Mouse (Mus musculus) kidney, embryonic 14.5 days (tissue): ENCODE results near the gene Ftsj1. TPM values are rescaled to one million over a fixed set of nuclear protein-coding genes. Genes with fewer than 3 reads are reported as not detected.

Experiments
- ATAC-seq: fragments of 200-750 bp; cut with Nextera tagmentation; 2 replicates; pipeline ENCODE4 v1.8.0; 2017; ENCODE audit warnings: moderate number of reproducible peaks, mild to moderate bottlenecking, moderate TSS enrichment, moderate library complexity; ENCODE audit not compliant: low FRiP score, low TSS enrichment
- H3K27ac ChIP-seq: fragments of 300-500 bp; sonication (generic); 2 replicates; pipeline ENCODE4 v1.5.1; 2014; ENCODE audit warnings: low read depth, mild to moderate bottlenecking, low read length, moderate library complexity, mixed read lengths
- H3K27me3 ChIP-seq: fragments of 300-500 bp; sonication (generic); 2 replicates; pipeline ENCODE4 v1.6.1; 2014; ENCODE audit warnings: mild to moderate bottlenecking, low read length; ENCODE audit not compliant: control insufficient read depth, insufficient read depth
- H3K36me3 ChIP-seq: fragments of 300-500 bp; sonication (generic); 2 replicates; pipeline ENCODE4 v1.6.1; 2014; ENCODE audit warnings: low read length, mixed read lengths; ENCODE audit not compliant: control insufficient read depth, insufficient read depth
- H3K4me1 ChIP-seq: fragments of 300-500 bp; sonication (generic); 2 replicates; pipeline ENCODE4 v1.6.1; 2014; ENCODE audit warnings: low read length, mixed read lengths; ENCODE audit not compliant: control insufficient read depth, insufficient read depth
- H3K4me2 ChIP-seq: fragments of 300-500 bp; sonication (generic); replicated peaks from 2 replicates; pipeline ENCODE4 v1.6.1; 2014; ENCODE audit warnings: low read depth, mild to moderate bottlenecking, low read length
- H3K4me3 ChIP-seq: fragments of 300-500 bp; sonication (generic); 2 replicates; pipeline ENCODE4 v1.5.1; 2014; ENCODE audit warnings: mild to moderate bottlenecking, low read length
- H3K9ac ChIP-seq: fragments of 300-500 bp; sonication (generic); 2 replicates; pipeline ENCODE4 v1.6.1; 2014; ENCODE audit warnings: low read depth, mild to moderate bottlenecking, low read length, moderate library complexity
- H3K9me3 ChIP-seq: fragments of 300-500 bp; sonication (generic); 2 replicates; pipeline ENCODE4 v1.6.1; 2016; ENCODE audit warnings: low read length; ENCODE audit not compliant: control insufficient read depth
- WGBS: fragments of 180-500 bp; shearing (Covaris S2); extraction: QIAGEN DNeasy Blood & Tissue Kit; methylation state at CpG from one replicate; pipeline ENCODE4 v1.1.7; 2014; 5-methylcytosine and 5-hydroxymethylcytosine counted together
- polyA plus RNA-seq: library from polyadenylated mRNA; unstranded; fragments of >200 nt; fragmentation: Nextera tagmentation; extraction: Ambion mirVana; gene quantifications from 2 replicates; pipeline ENCODE4 v1.2.1, GENCODE M21; 2014

Gene Ftsj1
- polyA plus RNA-seq, 1 experiment from 2014 or later: 42.0 TPM

DNA sequence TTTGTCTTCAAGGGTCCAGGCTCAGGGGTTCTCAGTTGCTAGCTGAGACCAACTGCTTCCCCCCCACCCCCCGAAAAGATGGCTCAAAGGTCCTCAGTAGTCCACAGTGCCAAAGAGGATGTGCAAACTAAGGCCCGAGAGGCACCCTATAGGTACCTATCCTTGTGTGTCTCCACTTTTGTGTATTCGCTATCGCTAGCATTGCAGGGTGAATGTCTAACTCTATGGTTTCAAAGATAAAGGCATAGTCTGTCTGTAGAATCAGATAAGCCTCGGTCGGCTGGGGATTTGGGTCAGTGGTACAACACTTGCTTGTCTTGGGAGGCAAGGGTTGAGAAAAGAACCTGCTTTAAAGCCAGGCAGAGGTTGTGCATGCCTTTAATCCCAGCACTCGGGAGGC lies 28.7 kb downstream of the Ftsj1 start:
- Histone ChIP-seq H3K9ac (no peak overlapping the region), H3K4me1 (no peaks in the 10 kb centered on the region), H3K4me2 (no peak overlapping the region), H3K4me3 (no peak overlapping the region), H3K9me3 (no peaks in the 10 kb centered on the region), H3K36me3 (no peaks in the 10 kb centered on the region), H3K27ac (no peak overlapping the region), H3K27me3 (no peaks in the 10 kb centered on the region)
- no peak for ATAC-seq
- WGBS: 87% methylated on average over 7 of the region's 7 CpGs

GRCm38 (mm10) chrX:8222678-8223421 lies 29.4 kb downstream of the Ftsj1 start:
- H3K27me3 ChIP-seq: no peaks in the 10 kb centered on the region
- no peak for ATAC-seq
- WGBS: 71% methylated on average over 7 of the region's 7 CpGs

DNA sequence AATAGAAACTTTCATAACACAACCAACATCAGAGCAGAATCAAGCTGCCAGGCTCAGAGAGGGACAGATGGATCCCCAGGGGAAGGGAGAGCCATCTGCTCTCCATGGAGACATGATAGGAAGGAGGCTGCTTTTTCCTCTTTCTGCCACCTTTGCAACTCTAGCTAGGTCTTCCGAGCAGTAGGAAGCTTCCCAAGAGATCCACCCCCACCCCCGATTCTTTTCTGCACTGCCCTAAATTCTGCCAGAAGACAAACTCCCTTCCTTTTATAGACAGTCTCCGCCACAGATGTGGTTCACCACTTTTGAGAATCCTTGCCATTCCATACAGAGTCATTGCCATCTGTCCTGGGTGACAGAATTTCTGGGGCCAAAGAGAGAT lies 29.9 kb downstream of the Ftsj1 start:
- H3K4me2 ChIP-seq: no peak overlapping the region
- no peak for ATAC-seq
- whole genome bisulfite sequencing: 84% methylated on average over 3 of the region's 3 CpGs

More at GRCm38 (mm10) chrX:8222678-8223421, 29.4 kb downstream of the Ftsj1 start:
- Histone ChIP-seq H3K27ac (no peak overlapping the region), H3K36me3 (no peaks in the 10 kb centered on the region), H3K4me3 (no peak overlapping the region), H3K9ac (no peak overlapping the region), H3K4me1 (no peaks in the 10 kb centered on the region), H3K9me3 (no peaks in the 10 kb centered on the region), H3K4me2 (no peak overlapping the region)

DNA sequence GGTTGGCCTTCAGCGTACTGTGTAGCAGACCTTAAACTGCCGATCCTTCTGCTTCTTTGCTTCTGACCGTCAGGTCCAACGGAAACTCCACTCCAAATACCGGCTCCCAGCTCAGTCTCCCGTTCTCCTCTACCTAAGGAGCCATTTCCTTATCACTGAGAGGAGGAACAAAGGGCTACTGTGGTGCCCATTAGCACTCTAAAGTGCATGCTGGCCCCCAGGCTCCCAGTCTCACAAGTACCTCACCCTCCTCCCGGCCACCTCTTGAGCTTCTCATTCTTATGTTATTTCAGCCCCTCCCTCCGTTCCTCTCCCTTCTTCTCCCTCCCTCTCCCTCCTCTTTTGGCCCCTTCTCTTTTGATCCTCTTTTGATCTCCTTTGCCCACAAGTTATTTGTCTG lies 32.6 kb downstream of the Ftsj1 start:
- Histone ChIP-seq H3K9me3 (no peaks in the 10 kb centered on the region), H3K4me1 (no peaks in the 10 kb centered on the region), H3K27ac (no peak overlapping the region), H3K27me3 (no peaks in the 10 kb centered on the region), H3K4me3 (no peak overlapping the region), H3K36me3 (no peaks in the 10 kb centered on the region), H3K9ac (no peak overlapping the region), H3K4me2 (no peak overlapping the region)
- ATAC-seq: no peak
- WGBS: 32% methylated on average over 8 of the region's 8 CpGs

More for the DNA sequence above, 29.9 kb downstream of the Ftsj1 start:
- Histone ChIP-seq H3K27ac (no peak overlapping the region), H3K4me1 (no peaks in the 10 kb centered on the region), H3K4me3 (no peak overlapping the region), H3K9me3 (no peaks in the 10 kb centered on the region), H3K9ac (no peak overlapping the region), H3K36me3 (no peaks in the 10 kb centered on the region), H3K27me3 (no peaks in the 10 kb centered on the region)

DNA sequence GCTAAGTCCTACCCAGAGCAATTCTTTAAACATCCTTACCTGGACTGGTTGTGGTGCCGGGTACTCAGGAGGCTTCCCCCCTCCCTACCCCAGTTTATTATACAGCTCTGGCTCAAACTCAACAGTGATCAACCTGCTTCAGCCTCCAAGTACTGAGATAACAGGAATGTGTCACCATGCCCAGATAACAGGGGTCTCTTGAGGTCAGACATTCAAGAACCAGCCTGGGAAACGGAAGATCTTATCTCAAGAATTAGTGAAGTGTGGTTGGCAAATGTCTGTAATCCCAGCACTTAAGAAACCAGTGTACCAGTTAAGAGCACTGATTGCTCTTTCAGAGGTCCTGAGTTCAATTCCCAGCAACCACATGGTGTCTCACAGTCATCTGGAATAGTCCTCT lies 34.1 kb downstream of the Ftsj1 start:
- Histone ChIP-seq H3K36me3 (no peaks in the 10 kb centered on the region), H3K4me2 (no peak overlapping the region), H3K4me1 (no peaks in the 10 kb centered on the region), H3K9me3 (no peaks in the 10 kb centered on the region), H3K4me3 (no peak overlapping the region), H3K27ac (no peak overlapping the region), H3K9ac (no peak overlapping the region), H3K27me3 (no peaks in the 10 kb centered on the region)
- no peak for ATAC-seq
- WGBS: 70% methylated on average over 2 of the region's 2 CpGs

GRCm38 (mm10) chrX:8217383-8217782 lies 34.8 kb downstream of the Ftsj1 start:
- Histone ChIP-seq H3K9ac (no peak overlapping the region), H3K4me1 (no peaks in the 10 kb centered on the region), H3K27me3 (no peaks in the 10 kb centered on the region), H3K9me3 (no peaks in the 10 kb centered on the region), H3K4me3 (no peak overlapping the region), H3K27ac (no peak overlapping the region), H3K4me2 (no peak overlapping the region), H3K36me3 (no peaks in the 10 kb centered on the region)
- no peak for ATAC-seq
- 50% methylated on average over 6 of the region's 6 CpGs for WGBS

- Histone ChIP-seq H3K4me3 (no peak overlapping the region), H3K4me2 (no peak overlapping the region), H3K4me1 (no peaks in the 10 kb centered on the region), H3K27ac (no peak overlapping the region), H3K36me3 (no peaks in the 10 kb centered on the region), H3K9me3 (no peaks in the 10 kb centered on the region), H3K27me3 (no peaks in the 10 kb centered on the region), H3K9ac (no peak overlapping the region)
- no peak for ATAC-seq
- 78% methylated on average over 7 of the region's 7 CpGs for WGBS
Observed at GRCm38 (mm10) chrX:8211490-8212207, 40.6 kb downstream of the Ftsj1 start.

GRCm38 (mm10) chrX:8209720-8210119 lies 42.5 kb downstream of the Ftsj1 start:
- Histone ChIP-seq H3K27me3 (no peaks in the 10 kb centered on the region), H3K36me3 (no peaks in the 10 kb centered on the region), H3K4me2 (no peak overlapping the region), H3K9me3 (no peaks in the 10 kb centered on the region), H3K27ac (no peak overlapping the region), H3K4me1 (no peaks in the 10 kb centered on the region), H3K4me3 (no peak overlapping the region), H3K9ac (no peak overlapping the region)
- 68% methylated on average over 2 of the region's 2 CpGs for WGBS
- no peak for ATAC-seq

GRCm38 (mm10) chrX:8207224-8207623 lies 45.0 kb downstream of the Ftsj1 start:
- H3K36me3 ChIP-seq: no peaks in the 10 kb centered on the region
- no peak overlapping the region for H3K27ac ChIP-seq
- no peak for ATAC-seq
- H3K4me3 ChIP-seq: no peak overlapping the region
- WGBS: 38% methylated on average over 4 of the region's 4 CpGs
- H3K9ac ChIP-seq: no peak overlapping the region
- H3K9me3 ChIP-seq: no peaks in the 10 kb centered on the region
- H3K4me1 ChIP-seq: no peaks in the 10 kb centered on the region
- H3K27me3 ChIP-seq: no peaks in the 10 kb centered on the region
- no peak overlapping the region for H3K4me2 ChIP-seq
